Mouse (Mus musculus) kidney, embryonic 14.5 days (tissue): ENCODE measurements around the gene Smad9. TPM values are rescaled to one million over a fixed set of nuclear protein-coding genes. Genes with fewer than 3 reads are reported as not detected.

Experiments
- ATAC-seq: fragments of 200-750 bp; cut with Nextera tagmentation; 2 replicates; pipeline ENCODE4 v1.8.0; 2017; ENCODE audit warnings: moderate number of reproducible peaks, mild to moderate bottlenecking, moderate TSS enrichment, moderate library complexity; ENCODE audit not compliant: low FRiP score, low TSS enrichment
- H3K27ac ChIP-seq: fragments of 300-500 bp; sonication (generic); 2 replicates; pipeline ENCODE4 v1.5.1; 2014; ENCODE audit warnings: low read depth, mild to moderate bottlenecking, low read length, moderate library complexity, mixed read lengths
- H3K27me3 ChIP-seq: fragments of 300-500 bp; sonication (generic); 2 replicates; pipeline ENCODE4 v1.6.1; 2014; ENCODE audit warnings: mild to moderate bottlenecking, low read length; ENCODE audit not compliant: control insufficient read depth, insufficient read depth
- H3K36me3 ChIP-seq: fragments of 300-500 bp; sonication (generic); 2 replicates; pipeline ENCODE4 v1.6.1; 2014; ENCODE audit warnings: low read length, mixed read lengths; ENCODE audit not compliant: control insufficient read depth, insufficient read depth
- H3K4me1 ChIP-seq: fragments of 300-500 bp; sonication (generic); 2 replicates; pipeline ENCODE4 v1.6.1; 2014; ENCODE audit warnings: low read length, mixed read lengths; ENCODE audit not compliant: control insufficient read depth, insufficient read depth
- H3K4me2 ChIP-seq: fragments of 300-500 bp; sonication (generic); replicated peaks from 2 replicates; pipeline ENCODE4 v1.6.1; 2014; ENCODE audit warnings: low read depth, mild to moderate bottlenecking, low read length
- H3K4me3 ChIP-seq: fragments of 300-500 bp; sonication (generic); 2 replicates; pipeline ENCODE4 v1.5.1; 2014; ENCODE audit warnings: mild to moderate bottlenecking, low read length
- H3K9ac ChIP-seq: fragments of 300-500 bp; sonication (generic); 2 replicates; pipeline ENCODE4 v1.6.1; 2014; ENCODE audit warnings: low read depth, mild to moderate bottlenecking, low read length, moderate library complexity
- H3K9me3 ChIP-seq: fragments of 300-500 bp; sonication (generic); 2 replicates; pipeline ENCODE4 v1.6.1; 2016; ENCODE audit warnings: low read length; ENCODE audit not compliant: control insufficient read depth
- WGBS: fragments of 180-500 bp; shearing (Covaris S2); extraction: QIAGEN DNeasy Blood & Tissue Kit; methylation state at CpG from one replicate; pipeline ENCODE4 v1.1.7; 2014; 5-methylcytosine and 5-hydroxymethylcytosine counted together
- polyA plus RNA-seq: library from polyadenylated mRNA; unstranded; fragments of >200 nt; fragmentation: Nextera tagmentation; extraction: Ambion mirVana; gene quantifications from 2 replicates; pipeline ENCODE4 v1.2.1, GENCODE M21; 2014

Gene Smad9
- polyA plus RNA-seq, 1 experiment from 2014 or later = 1.8 TPM

DNA sequence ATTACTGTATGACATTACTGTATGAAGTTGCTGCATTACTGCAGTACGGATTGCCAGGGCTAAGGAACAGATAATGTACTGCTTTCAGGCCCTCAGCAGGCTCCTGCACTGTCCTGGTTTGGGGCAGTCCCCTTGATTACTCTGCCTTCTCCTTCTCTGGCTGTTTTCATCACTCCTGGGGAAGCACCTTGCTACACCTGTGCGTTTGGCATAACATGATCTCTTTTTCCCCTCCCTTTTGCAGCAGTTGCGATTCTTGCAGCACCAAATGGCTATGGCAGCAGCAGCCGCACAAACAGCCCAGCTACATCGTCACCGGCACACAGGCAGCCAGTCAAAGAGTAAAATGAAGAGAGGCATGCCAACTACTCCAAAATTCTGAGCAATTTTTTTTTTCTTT, 27.3 kb upstream of the Smad9 start:
- no peak overlapping the region for H3K4me2 ChIP-seq
- H3K27ac ChIP-seq = no peak overlapping the region
- H3K27me3 ChIP-seq = no peaks in the 10 kb centered on the region
- no peak overlapping the region for H3K9ac ChIP-seq
- no peak overlapping the region for H3K4me3 ChIP-seq
- no peak for ATAC-seq
- 82% methylated on average over 6 of the region's 6 CpGs for WGBS
- no peaks in the 10 kb centered on the region for H3K9me3 ChIP-seq
- peaks cover 5% of the 10 kb centered on the region; the same call in 1 of the 2 replicates for H3K4me1 ChIP-seq
- H3K36me3 ChIP-seq = peaks cover 82% of the 10 kb centered on the region

DNA sequence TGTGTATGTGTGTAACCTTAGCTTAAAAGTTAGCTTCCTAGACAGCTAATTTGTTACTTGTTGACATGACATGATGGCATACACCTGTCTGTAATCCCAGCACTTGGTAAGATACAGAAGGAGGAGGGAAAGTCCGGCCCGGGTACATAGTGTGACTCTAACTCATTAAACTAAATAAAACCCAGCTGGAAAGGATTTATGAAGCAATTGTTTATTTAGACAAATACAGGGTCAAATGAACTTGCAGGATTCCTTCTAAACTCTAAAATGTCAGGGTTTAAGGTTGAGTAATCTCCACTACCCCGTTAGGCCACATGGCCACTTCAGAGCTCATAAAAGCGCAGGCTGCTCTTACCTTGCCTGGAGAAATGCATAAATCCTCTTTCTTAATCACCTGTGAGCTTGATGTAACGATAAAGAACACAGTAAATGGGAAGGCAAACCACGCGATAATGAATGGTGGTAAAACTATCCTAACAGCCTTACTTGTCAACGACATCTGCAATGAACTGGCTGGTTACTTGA, 23.7 kb upstream of the Smad9 start:
- Histone ChIP-seq H3K9me3 (no peaks in the 10 kb centered on the region), H3K4me3 (no peak overlapping the region), H3K27me3 (no peaks in the 10 kb centered on the region), H3K36me3 (peaks cover 64% of the 10 kb centered on the region), H3K9ac (no peak overlapping the region), H3K4me2 (no peak overlapping the region), H3K4me1 (peaks cover 10% of the 10 kb centered on the region; the same call in 1 of the 2 replicates), H3K27ac (no peak overlapping the region)
- ATAC-seq = peak; percentile 8; the same call in 1 of the 2 replicates
- 37% methylated on average over 8 of the region's 8 CpGs for WGBS

- 85% methylated on average over 4 of the region's 4 CpGs for WGBS
- no peaks in the 10 kb centered on the region for H3K9me3 ChIP-seq
Measured at GRCm38 (mm10) chr3:54732371-54732770, 23.0 kb upstream of the Smad9 start.

DNA sequence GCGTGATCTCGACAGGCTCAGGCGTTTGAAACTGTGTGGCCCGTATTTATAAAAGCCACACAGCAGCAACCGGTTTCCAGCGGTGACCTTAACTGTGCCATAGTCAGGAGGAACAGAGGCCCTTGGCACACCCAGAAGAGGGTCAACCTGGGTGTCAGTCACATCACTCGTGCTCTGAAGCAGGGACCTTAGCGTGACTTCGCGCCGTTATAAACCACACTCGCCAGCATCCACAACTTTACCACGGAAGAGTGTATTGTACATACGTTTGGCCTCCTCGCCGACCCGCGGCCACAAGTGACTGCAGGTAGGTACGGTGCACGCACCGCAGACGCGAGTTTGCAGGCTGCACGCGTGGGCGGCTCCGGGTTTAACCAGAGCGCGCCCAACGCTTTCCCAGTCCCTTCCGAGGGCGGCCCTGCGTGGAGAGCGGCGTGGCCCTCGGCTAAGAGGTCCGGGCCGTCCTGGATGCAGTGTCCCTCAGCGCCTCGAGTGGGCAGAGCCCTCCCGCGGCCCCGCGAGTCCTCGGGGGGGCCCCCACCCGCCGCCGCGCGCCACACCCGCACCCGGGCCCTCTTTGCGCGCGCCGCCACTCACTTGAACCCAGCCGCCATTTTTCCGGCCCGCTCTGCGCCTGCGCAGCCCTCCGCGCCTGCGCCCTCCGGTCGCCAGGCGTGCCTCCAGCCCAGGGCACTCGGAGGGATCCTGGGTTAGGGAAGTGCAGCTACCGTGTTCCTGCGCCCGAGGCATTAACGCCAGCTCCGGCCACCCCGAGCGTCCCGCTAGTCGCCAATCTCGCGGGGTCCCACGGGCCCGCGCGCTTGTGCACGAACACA, 20.8 kb upstream of the Smad9 start:
- peak overlapping the region; percentile 81 for H3K4me3 ChIP-seq
- H3K4me2 ChIP-seq = peak overlapping the region; percentile 81
- no peaks in the 10 kb centered on the region for H3K27me3 ChIP-seq
- under 1% methylated on average over 81 of the region's 84 CpGs for WGBS
- H3K4me1 ChIP-seq = peaks cover 10% of the 10 kb centered on the region; the same call in 1 of the 2 replicates
- peaks cover 45% of the 10 kb centered on the region for H3K36me3 ChIP-seq
- peak overlapping the region; percentile 91 for H3K27ac ChIP-seq
- H3K9ac ChIP-seq = peak overlapping the region; percentile 89
- no peaks in the 10 kb centered on the region for H3K9me3 ChIP-seq
- peak; percentile 93 for ATAC-seq

More at GRCm38 (mm10) chr3:54732371-54732770, 23.0 kb upstream of the Smad9 start:
- peaks cover 10% of the 10 kb centered on the region; the same call in 1 of the 2 replicates for H3K4me1 ChIP-seq
- no peak overlapping the region for H3K4me2 ChIP-seq
- peaks cover 57% of the 10 kb centered on the region for H3K36me3 ChIP-seq
- no peak overlapping the region for H3K9ac ChIP-seq
- no peaks in the 10 kb centered on the region for H3K27me3 ChIP-seq
- H3K27ac ChIP-seq = no peak overlapping the region
- ATAC-seq = no peak
- no peak overlapping the region for H3K4me3 ChIP-seq

GRCm38 (mm10) chr3:54735247-54736046, 19.9 kb upstream of the Smad9 start, which contains the start of the genes Exosc8 and Alg5:
Exosc8 (minus strand) TSS chr3:54735393.
Alg5 (plus strand) TSS chr3:54735539.
- Histone ChIP-seq H3K27ac (peak within 1 kb of the TSS; percentile 91), H3K9ac (peak within 1 kb of the TSS; percentile 89), H3K27me3 (no peaks in the 10 kb centered on the region), H3K4me2 (peak within 1 kb of the TSS; percentile 81), H3K4me1 (peaks cover 10% of the 10 kb centered on the region; the same call in 1 of the 2 replicates), H3K36me3 (peaks cover 38% of the 10 kb centered on the region), H3K4me3 (peak within 1 kb of the TSS; percentile 81), H3K9me3 (no peaks in the 10 kb centered on the region)
- under 1% methylated on average over 54 of the region's 65 CpGs for WGBS
- ATAC-seq = peak; percentile 92

DNA sequence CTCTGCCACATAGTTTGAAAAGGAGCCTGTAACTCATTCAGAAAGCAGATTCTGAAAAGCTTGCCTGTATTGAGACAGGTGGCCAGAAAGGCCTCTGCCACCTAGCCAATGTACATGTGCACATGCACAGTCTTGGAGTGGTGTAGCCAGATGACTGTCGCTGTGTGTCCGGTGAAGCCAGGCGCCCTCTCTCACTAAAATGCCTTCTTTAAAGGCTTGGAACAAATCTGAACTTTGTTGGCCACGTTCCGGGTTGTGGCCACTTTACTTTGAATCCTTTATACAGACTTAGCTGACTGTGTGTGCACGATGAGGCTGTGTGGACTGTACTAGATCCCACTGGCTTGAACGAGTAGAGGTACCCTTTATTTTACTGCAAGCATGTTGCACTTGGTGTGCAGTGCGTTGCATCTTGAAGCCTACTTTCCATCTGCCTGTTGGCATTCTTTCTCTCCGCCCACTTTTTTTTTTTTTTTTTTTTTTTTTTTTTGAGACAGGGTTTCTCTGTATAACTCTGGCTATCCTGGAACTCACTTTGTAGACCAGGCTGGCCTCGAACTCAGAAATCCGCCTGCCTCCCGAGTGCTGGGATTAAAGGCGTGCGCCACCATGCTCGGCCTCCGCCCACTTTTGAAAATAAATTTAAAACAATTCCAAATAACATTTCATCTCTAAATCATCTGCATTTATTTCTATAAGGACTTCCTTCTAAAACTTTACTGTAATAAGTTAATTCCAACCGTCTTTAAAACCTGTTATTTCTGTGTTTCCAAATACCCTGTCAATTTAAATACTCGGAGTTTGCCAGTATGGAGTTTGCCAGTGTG, 19.1 kb upstream of the Smad9 start:
- Histone ChIP-seq H3K4me2 (peak overlapping the region; percentile 81), H3K36me3 (peaks cover 38% of the 10 kb centered on the region), H3K9me3 (no peaks in the 10 kb centered on the region), H3K4me3 (peak overlapping the region; percentile 81), H3K27me3 (no peaks in the 10 kb centered on the region), H3K4me1 (peaks cover 10% of the 10 kb centered on the region; the same call in 1 of the 2 replicates), H3K27ac (peak overlapping the region; percentile 91; the same call in 1 of the 2 replicates), H3K9ac (peak overlapping the region; percentile 89)
- 52% methylated on average over 18 of the region's 18 CpGs for WGBS
- ATAC-seq = no peak

- H3K4me3 ChIP-seq = no peak overlapping the region
- WGBS = 94% methylated on average over 8 of the region's 8 CpGs
- peaks cover 10% of the 10 kb centered on the region; the same call in 1 of the 2 replicates for H3K4me1 ChIP-seq
- ATAC-seq = no peak
- H3K27ac ChIP-seq = no peak overlapping the region
- H3K27me3 ChIP-seq = no peaks in the 10 kb centered on the region
- no peaks in the 10 kb centered on the region for H3K9me3 ChIP-seq
- H3K36me3 ChIP-seq = peaks cover 38% of the 10 kb centered on the region
- no peak overlapping the region for H3K9ac ChIP-seq
- no peak overlapping the region for H3K4me2 ChIP-seq
Measured at GRCm38 (mm10) chr3:54737317-54737716, 18.1 kb upstream of the Smad9 start.

DNA sequence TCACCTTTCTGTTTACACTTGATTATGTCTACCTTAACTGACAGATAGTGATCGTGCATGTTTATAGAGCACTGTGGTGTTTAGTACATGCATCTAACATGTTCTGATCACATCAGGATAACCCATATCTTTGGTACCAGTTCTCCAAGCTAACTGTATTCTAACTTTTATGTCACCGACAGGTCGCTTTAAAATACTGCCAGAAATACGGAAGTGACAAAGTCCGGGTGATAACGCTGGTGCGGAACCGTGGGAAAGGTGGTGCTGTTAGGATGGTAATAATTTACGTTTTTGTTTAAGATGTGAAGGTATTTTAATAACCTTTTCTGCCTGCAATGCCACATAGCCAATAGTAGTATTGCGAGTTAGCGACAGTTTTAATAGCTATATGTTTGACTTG, 13.4 kb upstream of the Smad9 start:
- H3K4me3 ChIP-seq = no peak overlapping the region
- WGBS = 92% methylated on average over 11 of the region's 11 CpGs
- no peak overlapping the region for H3K9ac ChIP-seq
- no peak overlapping the region for H3K4me2 ChIP-seq
- no peak for ATAC-seq
- peaks cover 73% of the 10 kb centered on the region for H3K36me3 ChIP-seq
- no peaks in the 10 kb centered on the region for H3K4me1 ChIP-seq
- no peaks in the 10 kb centered on the region for H3K9me3 ChIP-seq
- H3K27me3 ChIP-seq = no peaks in the 10 kb centered on the region
- no peak overlapping the region for H3K27ac ChIP-seq
